Mouse (Mus musculus) midbrain, embryonic 15.5 days (tissue): Measurements from ENCODE around the gene Ttc7b. TPM values are rescaled to one million over a fixed set of nuclear protein-coding genes. Genes with fewer than 3 reads are reported as not detected.

ENCODE experiments used
- ATAC-seq: fragments of 200-750 bp; cut with Nextera tagmentation; replicated peaks from 2 replicates; pipeline ENCODE4 v1.8.0; 2017; ENCODE audit warnings: moderate TSS enrichment
- H3K27ac ChIP-seq: fragments of 300-500 bp; sonication (generic); 2 replicates; pipeline ENCODE4 v1.5.1; 2015; ENCODE audit warnings: mild to moderate bottlenecking, inconsistent platforms
- H3K27me3 ChIP-seq: fragments of 300-500 bp; sonication (generic); replicated peaks from 2 replicates; pipeline ENCODE4 v1.6.1; 2015; ENCODE audit warnings: inconsistent platforms
- H3K36me3 ChIP-seq: fragments of 300-500 bp; sonication (generic); replicated peaks from 2 replicates; pipeline ENCODE4 v1.6.1; 2015; ENCODE audit warnings: inconsistent platforms
- H3K4me1 ChIP-seq: fragments of 300-500 bp; sonication (generic); 2 replicates; pipeline ENCODE4 v1.6.1; 2015; ENCODE audit warnings: inconsistent platforms
- H3K4me2 ChIP-seq: fragments of 300-500 bp; sonication (generic); 2 replicates; pipeline ENCODE4 v1.6.1; 2015; ENCODE audit warnings: inconsistent platforms, mild to moderate bottlenecking, moderate library complexity
- H3K4me3 ChIP-seq: fragments of 300-500 bp; sonication (generic); 2 replicates; pipeline ENCODE4 v1.5.1; 2015; ENCODE audit warnings: mild to moderate bottlenecking, inconsistent platforms
- H3K9ac ChIP-seq: fragments of 300-500 bp; sonication (generic); 2 replicates; pipeline ENCODE4 v1.6.1; 2015; ENCODE audit warnings: mild to moderate bottlenecking, inconsistent platforms
- H3K9me3 ChIP-seq: fragments of 300-500 bp; sonication (generic); 2 replicates; pipeline ENCODE4 v1.6.1; 2016; ENCODE audit warnings: inconsistent platforms
- WGBS: fragments of 180-500 bp; shearing (Covaris S2); methylation state at CpG from one replicate; pipeline ENCODE4 v1.1.7; 2015; ENCODE audit warnings: mixed read lengths; 5-methylcytosine and 5-hydroxymethylcytosine counted together
- polyA plus RNA-seq: library from polyadenylated mRNA; unstranded; fragments of >200 nt; fragmentation: Nextera tagmentation; extraction: Ambion mirVana; gene quantifications from 2 replicates; pipeline ENCODE4 v1.2.1, GENCODE M21; 2015

The Ttc7b gene
- polyA plus RNA-seq, 1 experiment from 2014 or later, result 9.7 TPM

DNA sequence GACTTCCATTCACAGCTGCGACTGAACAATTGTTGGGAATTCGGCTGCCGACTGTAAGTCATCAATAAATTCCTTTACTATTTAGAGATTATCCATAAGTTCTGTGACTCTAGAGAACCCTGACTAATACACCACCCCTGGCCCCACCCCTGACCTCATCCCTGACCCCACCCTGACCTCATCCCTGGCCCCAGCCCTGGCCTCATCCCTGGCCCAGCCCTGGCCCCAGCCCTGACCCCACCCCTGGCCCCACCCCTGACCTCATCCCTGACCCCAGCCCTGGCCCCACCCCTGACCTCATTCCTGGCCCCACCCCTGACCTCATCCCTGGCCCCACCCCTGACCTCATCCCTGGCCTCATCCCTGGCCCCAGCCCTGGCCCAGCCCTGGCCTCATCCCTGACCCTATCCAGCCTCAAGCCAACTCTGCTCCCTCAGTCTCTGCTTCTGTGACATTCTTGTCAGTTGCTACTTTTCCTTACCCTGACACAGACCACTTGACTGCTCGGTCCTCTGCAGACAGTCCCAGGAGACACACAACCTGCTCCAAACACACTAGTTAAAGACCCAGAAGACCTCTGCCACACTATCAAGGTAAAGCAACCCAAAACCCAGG is 55.4 kb downstream of the Ttc7b start:
- no peaks in the 10 kb centered on the region for H3K27me3 ChIP-seq
- WGBS, result 88% methylated on average over 2 of the region's 4 CpGs
- no peak overlapping the region for H3K4me2 ChIP-seq
- no peak for ATAC-seq
- H3K4me1 ChIP-seq, result no peaks in the 10 kb centered on the region
- H3K36me3 ChIP-seq, result 0 out of 2 replicates have a peak, but pooled peaks cover 7% of the 10 kb centered on the region
- H3K9me3 ChIP-seq, result no peaks in the 10 kb centered on the region
- no peak overlapping the region for H3K27ac ChIP-seq
- H3K9ac ChIP-seq, result no peak overlapping the region
- H3K4me3 ChIP-seq, result no peak overlapping the region

DNA sequence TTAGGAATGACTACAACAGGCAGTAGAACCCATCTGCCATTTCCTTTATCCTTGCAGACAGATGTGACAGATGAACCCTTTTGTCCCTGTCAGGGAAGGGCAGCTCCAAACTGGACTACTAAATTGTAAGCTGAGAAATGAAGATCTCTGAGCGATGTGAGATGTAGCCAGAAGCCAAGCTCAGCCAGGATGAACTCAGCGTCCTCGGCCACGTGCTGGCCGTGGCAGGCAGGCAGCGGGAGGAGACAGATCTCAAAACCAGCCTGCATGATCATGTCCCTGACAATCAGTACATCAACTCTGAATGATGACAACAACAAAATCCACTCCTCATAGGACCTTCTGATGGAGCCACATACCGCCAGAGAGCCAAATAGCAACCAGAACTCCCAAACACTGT is 62.9 kb downstream of the Ttc7b start:
- Histone ChIP-seq H3K27ac (no peak overlapping the region), H3K4me3 (no peak overlapping the region), H3K4me1 (no peaks in the 10 kb centered on the region), H3K36me3 (no peaks in the 10 kb centered on the region), H3K27me3 (no peaks in the 10 kb centered on the region), H3K9me3 (no peaks in the 10 kb centered on the region), H3K9ac (no peak overlapping the region), H3K4me2 (no peak overlapping the region)
- 98% methylated on average over 7 of the region's 7 CpGs for WGBS
- ATAC-seq, result no peak

DNA sequence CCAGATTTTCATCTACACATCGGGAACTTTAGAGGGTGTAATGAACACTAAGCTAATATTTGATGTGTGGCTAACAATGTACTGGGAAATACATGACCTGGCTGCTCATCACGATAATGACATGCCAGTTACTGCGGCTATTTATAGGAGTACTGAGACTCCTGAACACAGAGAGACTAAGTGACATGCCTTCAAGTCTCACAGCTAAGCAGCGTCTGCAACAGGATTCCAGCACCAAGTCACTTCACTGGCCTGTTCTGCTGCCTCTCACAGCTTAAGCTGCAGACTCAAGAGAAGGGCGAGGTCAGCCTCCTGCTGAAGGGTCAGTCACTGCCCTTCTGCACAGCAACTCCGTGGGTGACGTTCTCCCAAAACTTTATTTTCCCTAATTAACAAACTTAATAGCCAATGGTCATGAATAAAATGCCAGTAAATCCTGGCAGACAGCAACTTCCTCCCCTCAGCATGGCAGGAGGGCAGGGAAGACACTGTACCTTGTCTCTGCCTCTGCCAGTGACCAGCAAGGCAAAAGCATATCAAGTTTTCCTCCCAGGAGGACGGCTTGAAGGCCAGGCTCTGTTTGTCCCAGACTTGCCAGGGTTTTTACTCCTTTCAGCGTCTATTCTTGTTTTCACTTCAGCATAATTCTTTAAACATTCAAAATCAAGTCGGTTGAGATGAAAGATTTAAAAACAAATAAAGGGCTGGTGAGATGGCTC is 64.2 kb downstream of the Ttc7b start:
- 75% methylated on average over 10 of the region's 10 CpGs for WGBS
- no peak for ATAC-seq
- Histone ChIP-seq H3K27ac (no peak overlapping the region), H3K36me3 (no peaks in the 10 kb centered on the region), H3K4me1 (no peaks in the 10 kb centered on the region), H3K9ac (no peak overlapping the region), H3K27me3 (no peaks in the 10 kb centered on the region), H3K4me3 (no peak overlapping the region), H3K4me2 (no peak overlapping the region), H3K9me3 (no peaks in the 10 kb centered on the region)

DNA sequence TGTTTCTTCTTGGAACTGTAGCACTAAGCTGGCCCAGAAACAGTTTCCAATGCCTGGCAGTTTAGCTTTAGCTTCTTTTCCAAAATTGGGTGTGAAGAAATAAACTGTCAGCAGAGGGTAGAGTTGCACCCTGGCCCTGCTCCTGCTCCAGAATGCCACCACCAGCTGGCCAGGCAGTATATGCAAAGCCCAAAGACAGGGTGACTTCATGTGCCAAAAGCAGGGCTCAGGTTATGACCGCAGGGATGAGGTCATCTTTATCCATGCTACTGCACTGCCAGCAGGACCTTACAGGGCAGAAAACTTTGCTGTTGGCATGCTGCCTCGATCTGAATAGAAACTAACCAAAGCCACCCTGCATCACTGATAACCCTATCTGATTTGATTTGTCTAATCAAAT is 65.2 kb downstream of the Ttc7b start:
- H3K27me3 ChIP-seq, result no peaks in the 10 kb centered on the region
- no peak overlapping the region for H3K4me2 ChIP-seq
- H3K4me3 ChIP-seq, result no peak overlapping the region
- no peaks in the 10 kb centered on the region for H3K9me3 ChIP-seq
- H3K9ac ChIP-seq, result no peak overlapping the region
- H3K27ac ChIP-seq, result no peak overlapping the region
- H3K36me3 ChIP-seq, result no peaks in the 10 kb centered on the region
- no peak for ATAC-seq
- no peaks in the 10 kb centered on the region for H3K4me1 ChIP-seq
- WGBS, result 78% methylated on average over 2 of the region's 2 CpGs

- Histone ChIP-seq H3K9me3 (no peaks in the 10 kb centered on the region), H3K4me2 (no peak overlapping the region), H3K9ac (no peak overlapping the region), H3K36me3 (no peaks in the 10 kb centered on the region), H3K27me3 (no peaks in the 10 kb centered on the region), H3K4me3 (no peak overlapping the region), H3K27ac (no peak overlapping the region), H3K4me1 (peaks cover 5% of the 10 kb centered on the region; the same call in 1 of the 2 replicates)
- 59% methylated on average over 12 of the region's 12 CpGs for WGBS
- ATAC-seq, result no peak
These were observed 72.8 kb downstream of the Ttc7b start for GRCm38 (mm10) chr12:100447701-100448277.

DNA sequence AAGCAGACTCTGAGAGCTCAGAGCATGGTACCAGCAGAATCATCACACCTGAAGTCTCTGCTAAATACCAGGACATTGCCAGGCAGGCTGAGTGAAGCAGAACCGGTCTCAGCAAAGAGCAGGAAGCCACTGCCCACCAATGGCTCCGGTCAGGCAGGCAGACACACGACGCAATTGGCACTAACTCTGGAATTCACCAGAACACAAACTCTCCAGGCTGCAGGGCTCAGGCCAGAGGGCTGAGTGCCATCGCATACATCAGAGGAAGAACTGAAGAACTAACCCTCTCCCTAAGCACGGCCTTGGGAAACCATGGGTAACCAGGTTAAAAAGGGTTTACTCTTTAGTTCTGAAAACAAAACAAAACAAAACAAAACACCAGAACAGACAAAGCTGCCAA is 73.5 kb downstream of the Ttc7b start:
- Histone ChIP-seq H3K36me3 (no peaks in the 10 kb centered on the region), H3K4me1 (peaks cover 5% of the 10 kb centered on the region; the same call in 1 of the 2 replicates), H3K9me3 (no peaks in the 10 kb centered on the region), H3K27me3 (no peaks in the 10 kb centered on the region), H3K4me2 (no peak overlapping the region), H3K4me3 (no peak overlapping the region), H3K27ac (no peak overlapping the region), H3K9ac (no peak overlapping the region)
- no peak for ATAC-seq
- WGBS, result 71% methylated on average over 6 of the region's 6 CpGs

- Histone ChIP-seq H3K27ac (no peak overlapping the region), H3K9me3 (no peaks in the 10 kb centered on the region), H3K4me1 (peaks cover 5% of the 10 kb centered on the region; the same call in 1 of the 2 replicates), H3K4me2 (no peak overlapping the region), H3K27me3 (no peaks in the 10 kb centered on the region), H3K9ac (no peak overlapping the region), H3K36me3 (no peaks in the 10 kb centered on the region), H3K4me3 (no peak overlapping the region)
- WGBS, result 96% methylated on average over 7 of the region's 7 CpGs
- no peak for ATAC-seq
These were observed 74.9 kb downstream of the Ttc7b start for GRCm38 (mm10) chr12:100445686-100446085.

- Histone ChIP-seq H3K27ac (no peak overlapping the region), H3K4me1 (peaks cover 5% of the 10 kb centered on the region; the same call in 1 of the 2 replicates), H3K4me2 (no peak overlapping the region), H3K36me3 (no peaks in the 10 kb centered on the region), H3K27me3 (no peaks in the 10 kb centered on the region), H3K9ac (no peak overlapping the region), H3K4me3 (no peak overlapping the region), H3K9me3 (no peaks in the 10 kb centered on the region)
- WGBS, result 91% methylated on average over 6 of the region's 6 CpGs
- no peak for ATAC-seq
These were observed 75.4 kb downstream of the Ttc7b start for GRCm38 (mm10) chr12:100445271-100445670.

GRCm38 (mm10) chr12:100444671-100445165 is 75.9 kb downstream of the Ttc7b start:
- no peak for ATAC-seq
- Histone ChIP-seq H3K4me2 (no peak overlapping the region), H3K9ac (no peak overlapping the region), H3K27ac (no peak overlapping the region), H3K9me3 (no peaks in the 10 kb centered on the region), H3K4me3 (no peak overlapping the region), H3K27me3 (no peaks in the 10 kb centered on the region), H3K4me1 (peaks cover 5% of the 10 kb centered on the region; the same call in 1 of the 2 replicates), H3K36me3 (no peaks in the 10 kb centered on the region)
- WGBS, result 90% methylated on average over 3 of the region's 3 CpGs

DNA sequence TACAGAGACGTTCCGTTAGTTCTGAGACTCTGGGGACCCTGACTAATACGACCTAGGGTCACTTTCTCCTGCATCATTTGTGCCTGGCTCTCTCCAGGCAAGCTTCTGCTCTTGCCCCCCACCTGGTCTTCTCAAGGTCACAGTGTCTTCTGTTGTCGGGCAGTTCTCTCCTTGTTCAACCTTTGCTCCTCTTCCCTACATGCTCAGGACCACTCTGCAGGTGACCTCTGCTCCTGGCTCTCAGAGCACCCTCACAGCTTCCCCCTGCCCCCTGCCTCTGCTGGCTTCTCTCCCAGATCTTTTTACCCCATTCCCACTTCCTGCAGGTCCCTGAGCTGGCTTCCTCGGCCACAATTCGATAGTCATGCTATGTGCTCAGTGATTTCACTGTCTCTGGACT is 77.2 kb downstream of the Ttc7b start:
- H3K27me3 ChIP-seq, result no peaks in the 10 kb centered on the region
- H3K4me3 ChIP-seq, result no peak overlapping the region
- H3K36me3 ChIP-seq, result no peaks in the 10 kb centered on the region
- no peak overlapping the region for H3K9ac ChIP-seq
- no peak overlapping the region for H3K4me2 ChIP-seq
- H3K9me3 ChIP-seq, result no peaks in the 10 kb centered on the region
- ATAC-seq, result no peak
- H3K27ac ChIP-seq, result no peak overlapping the region
- H3K4me1 ChIP-seq, result peaks cover 5% of the 10 kb centered on the region; the same call in 1 of the 2 replicates
- WGBS, result 80% methylated on average over 6 of the region's 6 CpGs

GRCm38 (mm10) chr12:100441609-100442008 is 79.0 kb downstream of the Ttc7b start:
- 89% methylated on average over 4 of the region's 4 CpGs for WGBS
- Histone ChIP-seq H3K4me2 (no peak overlapping the region), H3K36me3 (no peaks in the 10 kb centered on the region), H3K27me3 (no peaks in the 10 kb centered on the region), H3K27ac (no peak overlapping the region), H3K4me1 (no peaks in the 10 kb centered on the region), H3K9me3 (no peaks in the 10 kb centered on the region), H3K4me3 (no peak overlapping the region), H3K9ac (no peak overlapping the region)
- ATAC-seq, result no peak; the same call in 1 of the 2 replicates

- no peak overlapping the region for H3K27ac ChIP-seq
- no peak overlapping the region for H3K9ac ChIP-seq
- 70% methylated on average over 3 of the region's 3 CpGs for WGBS
- H3K4me2 ChIP-seq, result no peak overlapping the region
- H3K36me3 ChIP-seq, result no peaks in the 10 kb centered on the region
- H3K4me3 ChIP-seq, result no peak overlapping the region
- H3K27me3 ChIP-seq, result no peaks in the 10 kb centered on the region
- no peak for ATAC-seq
- H3K4me1 ChIP-seq, result no peaks in the 10 kb centered on the region
- no peaks in the 10 kb centered on the region for H3K9me3 ChIP-seq
These were observed 80.7 kb downstream of the Ttc7b start for GRCm38 (mm10) chr12:100439883-100440282.
